Mouse (Mus musculus) CH12.LX (cell line): ENCODE data around the gene Sbf2.

Experiments
- CTCF ChIP-seq, 2 experiments: IDR thresholded peaks in 1 of 2; conservative IDR thresholded peaks in 1 of 2; 2 replicates each; pipeline ENCODE4 v1.5.1; 2011 to 2012; ENCODE audit warnings: low read depth in 2 of 2, low read length in 2 of 2, improper control_type of control experiment in 1 of 2, inconsistent platforms in 1 of 2, mild to moderate bottlenecking in 1 of 2, moderate library complexity in 1 of 2
- HCFC1 ChIP-seq: IDR thresholded peaks from 2 replicates; pipeline ENCODE4 v1.6.1; 2012; ENCODE audit warnings: low read depth, mild to moderate bottlenecking, inconsistent platforms, low read length, improper control_type of control experiment
- MAZ ChIP-seq: IDR thresholded peaks from 2 replicates; pipeline ENCODE4 v1.6.1; 2012; ENCODE audit warnings: low read depth, mild to moderate bottlenecking, inconsistent platforms, low read length, improper control_type of control experiment, moderate library complexity
- MYC ChIP-seq: IDR thresholded peaks from 2 replicates; pipeline ENCODE4 v1.6.1; 2011; ENCODE audit warnings: low read depth, mild to moderate bottlenecking, improper control_type of control experiment, low read length
- POLR2A ChIP-seq: IDR thresholded peaks from 2 replicates; pipeline ENCODE4 v1.6.1; 2011; ENCODE audit warnings: low read depth, mild to moderate bottlenecking, improper control_type of control experiment, low read length
- SIN3A ChIP-seq: IDR thresholded peaks from 2 replicates; pipeline ENCODE4 v1.6.1; 2012; ENCODE audit warnings: low read length, improper control_type of control experiment, inconsistent platforms
- ZMIZ1 ChIP-seq: IDR thresholded peaks from 2 replicates; pipeline ENCODE4 v1.6.1; 2012; ENCODE audit warnings: low read depth, mild to moderate bottlenecking, inconsistent platforms, low read length, improper control_type of control experiment
- ZNF384 ChIP-seq: IDR thresholded peaks from 2 replicates; pipeline ENCODE4 v1.6.1; 2012; ENCODE audit warnings: low read depth, low read length, improper control_type of control experiment, inconsistent platforms

- TF ChIP-seq MYC (no peak), POLR2A (no peak), CTCF (conservative IDR thresholded peaks at IDR 0.05 in 1 of 2, IDR thresholded peaks at IDR 0.05 in 1 of 2; ENCODE audit: low read depth in 2 of 2, low read length in 2 of 2) (no peak), SIN3A (no peak), ZNF384 (no peak), HCFC1 (no peak), ZMIZ1 (no peak), MAZ (no peak)
Observed at GRCm38 (mm10) chr7:110321106-110321505, 293.6 kb downstream of the Sbf2 start.
